Mouse (Mus musculus): ENCODE results near the gene Il23r. TPM values are rescaled to one million over a fixed set of nuclear protein-coding genes. Genes with fewer than 3 reads are reported as not detected.

Gene Il23r
- polyA plus RNA-seq, 1 experiment from 2014 or later = 0.05 TPM

- Histone ChIP-seq H3K27ac (no peak overlapping the region), H3K27me3 (peaks cover 6% of the 10 kb centered on the region; the same call in 1 of the 2 replicates), H3K9ac (no peak overlapping the region), H3K9me3 (no peaks in the 10 kb centered on the region), H3K4me3 (no peak overlapping the region), H3K36me3 (no peaks in the 10 kb centered on the region), H3K4me2 (no peak overlapping the region), H3K4me1 (no peaks in the 10 kb centered on the region)
- no peak for ATAC-seq (ENCODE audit: insufficient number of reproducible peaks, low FRiP score, low TSS enrichment, low read depth)
- 15% methylated on average over 1 of the region's 1 CpGs for WGBS
Observed at GRCm38 (mm10) chr6:67471242-67471641, 20.4 kb downstream of the Il23r start.

- no peaks in the 10 kb centered on the region for H3K36me3 ChIP-seq
- no peak for ATAC-seq (ENCODE audit: insufficient number of reproducible peaks, low FRiP score, low TSS enrichment, low read depth)
Observed at GRCm38 (mm10) chr6:67459424-67459823, 32.2 kb downstream of the Il23r start.

GRCm38 (mm10) chr6:67451330-67451729 is 40.3 kb downstream of the Il23r start:
- 50% methylated on average over 5 of the region's 5 CpGs for WGBS
- H3K4me3 ChIP-seq = no peak overlapping the region

More at GRCm38 (mm10) chr6:67459424-67459823, 32.2 kb downstream of the Il23r start:
- 90% methylated on average over 1 of the region's 1 CpGs for WGBS
- H3K4me3 ChIP-seq = no peak overlapping the region
- H3K4me2 ChIP-seq = no peak overlapping the region
- no peaks in the 10 kb centered on the region for H3K27me3 ChIP-seq
- H3K4me1 ChIP-seq = no peaks in the 10 kb centered on the region
- no peak overlapping the region for H3K27ac ChIP-seq
- H3K9ac ChIP-seq = no peak overlapping the region
- H3K9me3 ChIP-seq = no peaks in the 10 kb centered on the region

GRCm38 (mm10) chr6:67445866-67446265 is 45.8 kb downstream of the Il23r start:
- Histone ChIP-seq H3K27me3 (no peaks in the 10 kb centered on the region), H3K36me3 (no peaks in the 10 kb centered on the region), H3K4me2 (no peak overlapping the region), H3K4me1 (0 out of 2 replicates have a peak, but pooled peaks cover 2% of the 10 kb centered on the region), H3K9ac (no peak overlapping the region), H3K9me3 (no peaks in the 10 kb centered on the region), H3K4me3 (no peak overlapping the region), H3K27ac (no peak overlapping the region)
- 83% methylated on average over 1 of the region's 1 CpGs for WGBS
- ATAC-seq (ENCODE audit: insufficient number of reproducible peaks, low FRiP score, low TSS enrichment, low read depth) = no peak

More at GRCm38 (mm10) chr6:67451330-67451729, 40.3 kb downstream of the Il23r start:
- no peaks in the 10 kb centered on the region for H3K27me3 ChIP-seq
- no peak overlapping the region for H3K27ac ChIP-seq
- no peak overlapping the region for H3K4me2 ChIP-seq
- ATAC-seq (ENCODE audit: insufficient number of reproducible peaks, low FRiP score, low TSS enrichment, low read depth) = no peak
- H3K4me1 ChIP-seq = no peaks in the 10 kb centered on the region
- H3K9ac ChIP-seq = no peak overlapping the region
- H3K9me3 ChIP-seq = no peaks in the 10 kb centered on the region
- H3K36me3 ChIP-seq = no peaks in the 10 kb centered on the region

- no peak for ATAC-seq (ENCODE audit: insufficient number of reproducible peaks, low FRiP score, low TSS enrichment, low read depth)
- no peaks in the 10 kb centered on the region for H3K9me3 ChIP-seq
- no peaks in the 10 kb centered on the region for H3K36me3 ChIP-seq
- no peak overlapping the region for H3K4me2 ChIP-seq
- no peak overlapping the region for H3K27ac ChIP-seq
- H3K4me1 ChIP-seq = 0 out of 2 replicates have a peak, but pooled peaks cover 2% of the 10 kb centered on the region
- H3K4me3 ChIP-seq = no peak overlapping the region
- no peaks in the 10 kb centered on the region for H3K27me3 ChIP-seq
- H3K9ac ChIP-seq = no peak overlapping the region
- WGBS = 78% methylated on average over 6 of the region's 6 CpGs
Observed at GRCm38 (mm10) chr6:67443124-67443523, 48.5 kb downstream of the Il23r start.

GRCm38 (mm10) chr6:67437814-67438385 is 53.8 kb downstream of the Il23r start:
- no peak for ATAC-seq (ENCODE audit: insufficient number of reproducible peaks, low FRiP score, low TSS enrichment, low read depth)
- no peak overlapping the region for H3K27ac ChIP-seq
- 0 out of 2 replicates have a peak, but pooled peaks cover 5% of the 10 kb centered on the region for H3K4me1 ChIP-seq
- no peaks in the 10 kb centered on the region for H3K27me3 ChIP-seq
- H3K36me3 ChIP-seq = no peaks in the 10 kb centered on the region
- no peak overlapping the region for H3K4me2 ChIP-seq
- no peak overlapping the region for H3K4me3 ChIP-seq
- H3K9ac ChIP-seq = no peak overlapping the region
- 32% methylated on average over 3 of the region's 3 CpGs for WGBS
- no peaks in the 10 kb centered on the region for H3K9me3 ChIP-seq

GRCm38 (mm10) chr6:67437028-67437427 is 54.6 kb downstream of the Il23r start:
- Histone ChIP-seq H3K9ac (no peak overlapping the region), H3K4me2 (no peak overlapping the region), H3K27ac (no peak overlapping the region), H3K36me3 (no peaks in the 10 kb centered on the region), H3K27me3 (no peaks in the 10 kb centered on the region), H3K4me1 (0 out of 2 replicates have a peak, but pooled peaks cover 4% of the 10 kb centered on the region), H3K9me3 (no peaks in the 10 kb centered on the region), H3K4me3 (no peak overlapping the region)
- ATAC-seq (ENCODE audit: insufficient number of reproducible peaks, low FRiP score, low TSS enrichment, low read depth) = no peak

- no peak for ATAC-seq (ENCODE audit: insufficient number of reproducible peaks, low FRiP score, low TSS enrichment, low read depth)
- no peak overlapping the region for H3K4me2 ChIP-seq
- H3K4me3 ChIP-seq = no peak overlapping the region
- H3K9me3 ChIP-seq = no peaks in the 10 kb centered on the region
- no peaks in the 10 kb centered on the region for H3K36me3 ChIP-seq
- H3K27ac ChIP-seq = no peak overlapping the region
- H3K9ac ChIP-seq = no peak overlapping the region
- 0 out of 2 replicates have a peak, but pooled peaks cover 3% of the 10 kb centered on the region for H3K4me1 ChIP-seq
- 62% methylated on average over 2 of the region's 2 CpGs for WGBS
- no peaks in the 10 kb centered on the region for H3K27me3 ChIP-seq
Observed at GRCm38 (mm10) chr6:67436295-67436694, 55.4 kb downstream of the Il23r start.

GRCm38 (mm10) chr6:67435711-67436110 is 55.9 kb downstream of the Il23r start:
- Histone ChIP-seq H3K9ac (no peak overlapping the region), H3K4me1 (0 out of 2 replicates have a peak, but pooled peaks cover 3% of the 10 kb centered on the region), H3K4me2 (no peak overlapping the region), H3K9me3 (no peaks in the 10 kb centered on the region), H3K4me3 (no peak overlapping the region), H3K36me3 (no peaks in the 10 kb centered on the region), H3K27ac (no peak overlapping the region), H3K27me3 (no peaks in the 10 kb centered on the region)
- ATAC-seq (ENCODE audit: insufficient number of reproducible peaks, low FRiP score, low TSS enrichment, low read depth) = no peak
- 47% methylated on average over 1 of the region's 1 CpGs for WGBS

GRCm38 (mm10) chr6:67434755-67435452 is 56.8 kb downstream of the Il23r start:
- Histone ChIP-seq H3K4me2 (no peak overlapping the region), H3K36me3 (no peaks in the 10 kb centered on the region), H3K9me3 (no peaks in the 10 kb centered on the region), H3K4me3 (no peak overlapping the region), H3K27me3 (no peaks in the 10 kb centered on the region), H3K9ac (no peak overlapping the region), H3K4me1 (0 out of 2 replicates have a peak, but pooled peaks cover 3% of the 10 kb centered on the region), H3K27ac (no peak overlapping the region)
- no peak for ATAC-seq (ENCODE audit: insufficient number of reproducible peaks, low FRiP score, low TSS enrichment, low read depth)
- 46% methylated on average over 2 of the region's 2 CpGs for WGBS

- Histone ChIP-seq H3K36me3 (no peaks in the 10 kb centered on the region), H3K4me1 (0 out of 2 replicates have a peak, but pooled peaks cover 3% of the 10 kb centered on the region), H3K4me3 (no peak overlapping the region), H3K4me2 (no peak overlapping the region), H3K27ac (no peak overlapping the region), H3K27me3 (no peaks in the 10 kb centered on the region), H3K9me3 (no peaks in the 10 kb centered on the region), H3K9ac (no peak overlapping the region)
- ATAC-seq (ENCODE audit: insufficient number of reproducible peaks, low FRiP score, low TSS enrichment, low read depth) = no peak
- WGBS = 72% methylated on average over 3 of the region's 3 CpGs
Observed at GRCm38 (mm10) chr6:67431808-67432207, 59.8 kb downstream of the Il23r start.

- Histone ChIP-seq H3K4me2 (no peak overlapping the region), H3K9me3 (no peaks in the 10 kb centered on the region), H3K27ac (no peak overlapping the region), H3K9ac (no peak overlapping the region), H3K36me3 (no peaks in the 10 kb centered on the region), H3K27me3 (no peaks in the 10 kb centered on the region), H3K4me1 (no peaks in the 10 kb centered on the region), H3K4me3 (no peak overlapping the region)
- 75% methylated on average over 5 of the region's 5 CpGs for WGBS
- no peak for ATAC-seq (ENCODE audit: insufficient number of reproducible peaks, low FRiP score, low TSS enrichment, low read depth)
Observed at GRCm38 (mm10) chr6:67421761-67422160, 69.9 kb downstream of the Il23r start.

All from limb, embryonic 15.5 days (tissue).